Mouse (Mus musculus): ENCODE measurements around the gene Vmn2r80.
"Not testable (repeated sequence)": the region's sequence is repeated elsewhere in the genome, so short reads cannot be mapped to it uniquely, and the experiment has no call there.

GRCm38 (mm10) chr10:79199973-79200372 is 51.4 kb downstream of the Vmn2r80 start:
- TF ChIP-seq CTCF (IDR thresholded peaks at IDR 0.05; ENCODE audit: control insufficient read depth, insufficient read depth, insufficient read length); MYOG (IDR thresholded peaks at IDR 0.05; ENCODE audit: control insufficient read depth, extremely low read depth, insufficient read length): not testable (repeated sequence)
